Mouse (Mus musculus) 3T3-L1 (cell line): ENCODE results near the gene Gnai2.

Experiments
- DNase-seq: peaks from one replicate; pipeline ENCODE4 v3.0.0-alpha.2; 2015; ENCODE audit warnings: low read depth, low spot score

Gnai2 gene

GRCm38 (mm10) chr9:107631311-107631826, 3.8 kb downstream of the Gnai2 start:
- DNase-seq: no peak

GRCm38 (mm10) chr9:107630576-107630975, 4.6 kb downstream of the Gnai2 start:
- no peak for DNase-seq

GRCm38 (mm10) chr9:107629901-107630425, 5.2 kb downstream of the Gnai2 start:
- DNase-seq: no peak

GRCm38 (mm10) chr9:107629411-107629730, 5.8 kb downstream of the Gnai2 start:
- DNase-seq: no peak

GRCm38 (mm10) chr9:107628721-107629410, 6.3 kb downstream of the Gnai2 start:
- no peak for DNase-seq

GRCm38 (mm10) chr9:107627387-107628255, 7.5 kb downstream of the Gnai2 start:
- DNase-seq: no peak

- DNase-seq: peak; percentile 84
Observed at GRCm38 (mm10) chr9:107626844-107627277, 8.3 kb downstream of the Gnai2 start.

- DNase-seq: peak; percentile 96
Observed at GRCm38 (mm10) chr9:107626158-107626843, 8.9 kb downstream of the Gnai2 start.

GRCm38 (mm10) chr9:107625351-107626128, 9.6 kb downstream of the Gnai2 start:
- no peak for DNase-seq

GRCm38 (mm10) chr9:107624951-107625350, 10.2 kb downstream of the Gnai2 start:
- DNase-seq: no peak

GRCm38 (mm10) chr9:107624539-107624938, 10.6 kb downstream of the Gnai2 start:
- DNase-seq: peak; percentile 51

- DNase-seq: peak; percentile 69
Observed at GRCm38 (mm10) chr9:107620954-107621353, 14.2 kb downstream of the Gnai2 start.

- peak; percentile 92 for DNase-seq
Observed at GRCm38 (mm10) chr9:107619546-107619879, 15.7 kb downstream of the Gnai2 start.

- peak; percentile 76 for DNase-seq
Observed at GRCm38 (mm10) chr9:107618778-107619545, 16.2 kb downstream of the Gnai2 start.

- DNase-seq: no peak
Observed at GRCm38 (mm10) chr9:107618098-107618497, 17.1 kb downstream of the Gnai2 start.

- no peak for DNase-seq
Observed at GRCm38 (mm10) chr9:107617461-107617860, 17.7 kb downstream of the Gnai2 start.

GRCm38 (mm10) chr9:107615035-107615434, 20.1 kb downstream of the Gnai2 start:
- no peak for DNase-seq

GRCm38 (mm10) chr9:107612945-107613569, 22.1 kb downstream of the Gnai2 start:
- peak; percentile 57 for DNase-seq

GRCm38 (mm10) chr9:107612191-107612944, 22.8 kb downstream of the Gnai2 start:
- DNase-seq: peak; percentile 95
